Mouse (Mus musculus) erythroblast, embryonic 14.5 days (primary cell): Measurements from ENCODE around the gene Dst. TPM values are rescaled to one million over a fixed set of nuclear protein-coding genes. Genes with fewer than 3 reads are reported as not detected.

Experiments used
- H3K27me3 ChIP-seq: 2 replicates; pipeline ENCODE4 v1.6.1; 2012; ENCODE audit warnings: inconsistent platforms; ENCODE audit not compliant: control insufficient read depth
- H3K36me3 ChIP-seq: 2 replicates; pipeline ENCODE4 v1.6.1; 2012; ENCODE audit warnings: mild to moderate bottlenecking, inconsistent platforms; ENCODE audit not compliant: control insufficient read depth
- H3K4me1 ChIP-seq: 2 replicates; pipeline ENCODE4 v1.6.1; 2012; ENCODE audit warnings: inconsistent platforms; ENCODE audit not compliant: control insufficient read depth
- H3K4me3 ChIP-seq: replicated peaks from 2 replicates; pipeline ENCODE3; 2012; ENCODE audit warnings: moderate library complexity, mild to moderate bottlenecking, inconsistent platforms
- H3K9me3 ChIP-seq: 2 replicates; pipeline ENCODE4 v1.6.1; 2012; ENCODE audit warnings: low read length, inconsistent platforms, mixed read lengths; ENCODE audit not compliant: control insufficient read depth
- GATA1 ChIP-seq: IDR thresholded peaks from 2 replicates; pipeline ENCODE4 v1.6.1; 2012; ENCODE audit warnings: low read length, inconsistent platforms, mixed read lengths
- TAL1 ChIP-seq: IDR thresholded peaks from 3 replicates; pipeline ENCODE4 v1.6.1; 2012; ENCODE audit warnings: low read length, inconsistent platforms, mixed read lengths
- polyA plus RNA-seq: library from polyadenylated mRNA; stranded (reverse); fragments of >175 nt; gene quantifications from 2 replicates; pipeline ENCODE4 v1.2.3, GENCODE M21; 2012

Dst gene
- polyA plus RNA-seq, 1 experiment = 1.5 TPM

DNA sequence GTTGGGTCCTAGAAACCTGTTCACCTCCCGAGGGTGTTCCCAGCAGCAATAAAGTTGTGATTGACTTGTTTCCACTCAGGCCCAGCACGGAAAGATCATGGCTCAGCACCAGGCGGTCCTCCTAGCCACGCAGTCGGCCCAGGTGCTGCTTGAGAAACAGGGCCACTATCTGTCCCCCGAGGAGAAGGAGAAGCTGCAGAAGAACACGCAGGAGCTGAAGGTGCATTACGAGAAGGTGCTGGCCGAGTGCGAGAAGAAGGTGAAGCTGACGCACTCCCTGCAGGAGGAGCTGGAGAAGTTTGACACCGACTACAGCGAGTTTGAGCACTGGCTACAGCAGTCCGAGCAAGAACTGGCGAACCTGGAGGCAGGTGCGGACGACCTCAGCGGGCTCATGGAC lies 292.8 kb downstream of the Dst start:
- Histone ChIP-seq H3K4me3 (no peak overlapping the region), H3K36me3 (no peaks in the 10 kb centered on the region; the same call in 1 of the 2 replicates), H3K9me3 (no peaks in the 10 kb centered on the region), H3K27me3 (no peaks in the 10 kb centered on the region), H3K4me1 (no peaks in the 10 kb centered on the region)
- TF ChIP-seq TAL1 (no peak), GATA1 (no peak)

DNA sequence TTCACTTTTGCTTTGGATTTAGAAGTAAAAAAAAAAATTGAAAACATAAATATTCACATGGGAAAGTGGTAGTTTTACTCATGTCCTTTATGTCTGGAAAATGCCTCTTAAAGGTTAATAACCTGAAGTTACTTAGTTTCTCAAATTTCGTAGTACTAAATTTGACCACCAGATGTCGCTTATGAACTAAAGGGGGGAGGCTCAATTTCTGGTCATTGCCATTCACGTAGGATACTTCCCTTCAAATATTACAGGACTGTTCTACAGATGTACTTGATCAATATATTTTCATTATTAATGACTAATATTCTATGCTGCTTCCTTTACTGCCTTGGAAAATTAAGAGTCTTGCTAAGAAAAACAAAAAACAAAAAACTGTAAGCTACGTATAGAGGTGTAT lies 293.5 kb downstream of the Dst start:
- Histone ChIP-seq H3K27me3 (no peaks in the 10 kb centered on the region), H3K9me3 (no peaks in the 10 kb centered on the region), H3K4me3 (no peak overlapping the region), H3K36me3 (no peaks in the 10 kb centered on the region; the same call in 1 of the 2 replicates), H3K4me1 (no peaks in the 10 kb centered on the region)
- TF ChIP-seq GATA1 (no peak), TAL1 (no peak)

DNA sequence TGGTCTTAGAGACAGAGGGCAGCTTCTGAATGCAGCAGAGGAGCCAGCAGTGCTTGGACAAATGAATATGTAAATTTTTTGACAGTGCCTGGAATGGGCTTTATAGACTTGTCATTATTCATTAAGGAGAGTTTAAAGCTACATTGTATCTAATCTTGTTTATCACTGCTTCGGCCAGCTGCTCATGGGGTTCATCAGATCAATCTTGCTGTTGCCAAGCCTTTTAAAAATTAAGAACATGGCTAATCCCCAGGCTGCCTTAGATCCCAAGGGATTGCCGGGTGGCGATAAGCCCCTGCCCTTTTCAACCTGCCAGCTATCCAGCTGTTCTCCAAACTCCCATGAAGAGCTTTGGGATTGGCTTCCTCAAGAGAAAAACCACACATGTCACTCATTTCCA lies 303.7 kb downstream of the Dst start:
- Histone ChIP-seq H3K4me3 (no peak overlapping the region), H3K27me3 (no peaks in the 10 kb centered on the region), H3K4me1 (no peaks in the 10 kb centered on the region), H3K36me3 (no peaks in the 10 kb centered on the region; the same call in 1 of the 2 replicates), H3K9me3 (no peaks in the 10 kb centered on the region)
- TF ChIP-seq GATA1 (no peak), TAL1 (no peak)

DNA sequence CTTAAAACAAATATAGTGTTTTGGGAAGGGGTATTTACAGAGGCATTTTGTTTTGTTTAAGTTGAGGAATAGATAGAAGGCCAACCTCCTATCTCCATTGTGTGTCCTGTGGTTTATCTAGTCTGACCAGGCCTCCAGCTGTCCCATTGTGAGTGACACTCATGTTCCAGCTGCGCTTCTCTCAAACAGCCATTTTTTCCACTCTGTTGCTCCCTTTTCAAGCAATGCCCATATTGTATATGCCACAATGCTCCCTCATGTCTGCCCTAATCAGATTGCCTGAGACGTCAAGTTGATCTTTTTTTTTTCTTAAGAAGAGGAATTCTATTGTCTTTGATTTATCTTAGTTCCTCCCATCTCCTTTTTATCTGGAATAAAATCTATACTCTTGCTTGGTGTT lies 308.4 kb downstream of the Dst start:
- no peaks in the 10 kb centered on the region for H3K4me1 ChIP-seq
- no peaks in the 10 kb centered on the region for H3K9me3 ChIP-seq
- H3K36me3 ChIP-seq = peaks cover 4% of the 10 kb centered on the region; the same call in 1 of the 2 replicates
- H3K4me3 ChIP-seq = no peak overlapping the region
- H3K27me3 ChIP-seq = no peaks in the 10 kb centered on the region
- TF ChIP-seq GATA1 = no peak
- no peak for TF ChIP-seq TAL1

DNA sequence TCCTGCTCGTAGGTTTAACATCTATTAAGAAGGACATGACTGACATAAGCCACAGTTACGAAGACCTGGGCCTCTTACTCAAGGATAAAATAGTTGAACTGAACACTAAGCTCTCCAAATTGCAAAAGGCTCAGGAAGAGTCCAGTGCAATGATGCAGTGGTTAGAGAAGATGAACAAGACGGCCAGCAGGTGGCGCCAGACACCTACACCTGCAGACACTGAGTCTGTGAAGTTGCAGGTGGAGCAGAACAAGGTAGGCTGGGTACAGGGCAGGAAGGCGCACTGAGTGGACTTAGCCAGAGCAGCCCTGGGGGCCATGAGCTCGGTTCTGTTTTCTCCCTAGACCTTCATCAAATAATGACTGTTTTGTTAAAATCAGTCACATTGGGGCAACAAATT lies 310.3 kb downstream of the Dst start:
- H3K36me3 ChIP-seq = peaks cover 4% of the 10 kb centered on the region; the same call in 1 of the 2 replicates
- H3K4me3 ChIP-seq = no peak overlapping the region
- no peaks in the 10 kb centered on the region for H3K27me3 ChIP-seq
- no peaks in the 10 kb centered on the region for H3K4me1 ChIP-seq
- no peak for TF ChIP-seq GATA1
- TF ChIP-seq TAL1 = no peak
- H3K9me3 ChIP-seq = no peaks in the 10 kb centered on the region

DNA sequence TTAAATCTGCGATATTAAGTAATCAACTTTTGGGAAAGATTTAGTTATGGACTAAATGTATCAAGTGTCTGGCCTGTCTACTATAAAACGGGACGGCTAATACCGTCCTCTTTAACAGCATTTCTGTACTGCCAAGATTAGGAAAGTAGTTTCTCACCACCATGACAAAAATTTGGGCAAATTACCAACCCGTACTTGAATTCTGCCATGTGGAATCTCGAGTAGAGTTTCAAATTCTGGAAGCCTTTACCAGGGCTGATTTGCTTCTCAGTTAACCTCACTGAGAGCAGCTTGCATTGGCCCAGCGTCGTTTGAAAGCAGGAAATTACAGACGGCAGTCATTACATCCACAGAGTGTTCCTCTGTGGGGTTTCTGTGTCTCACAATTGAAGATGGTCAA lies 310.8 kb downstream of the Dst start:
- no peak for TF ChIP-seq TAL1
- Histone ChIP-seq H3K4me1 (no peaks in the 10 kb centered on the region), H3K4me3 (no peak overlapping the region)

DNA sequence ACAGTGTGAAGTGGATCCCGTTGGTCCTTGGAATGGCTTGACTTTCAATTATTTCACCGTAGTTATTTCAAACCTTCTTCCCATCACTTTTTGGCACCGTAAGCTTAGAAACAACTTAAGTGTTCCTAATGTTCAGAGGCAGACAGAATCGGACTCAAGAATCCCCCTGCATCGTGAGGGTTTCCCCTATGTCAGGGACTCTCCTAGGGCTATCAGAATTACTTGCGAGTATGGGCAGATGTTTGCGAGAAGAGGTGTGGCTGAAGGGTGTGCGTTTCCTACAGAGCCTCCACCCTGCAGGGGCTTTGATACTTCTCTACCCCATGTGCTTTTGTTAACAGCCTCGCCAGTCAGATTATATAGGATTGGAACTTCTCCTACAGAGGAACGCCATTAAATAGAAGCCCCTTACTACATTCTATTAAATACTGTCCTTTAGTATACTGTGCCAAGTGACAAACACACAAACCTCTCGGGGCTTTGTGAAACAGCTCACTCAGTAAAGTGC lies 312.1 kb downstream of the Dst start:
- H3K36me3 ChIP-seq = peaks cover 4% of the 10 kb centered on the region; the same call in 1 of the 2 replicates
- no peaks in the 10 kb centered on the region for H3K27me3 ChIP-seq
- no peaks in the 10 kb centered on the region for H3K9me3 ChIP-seq
- H3K4me1 ChIP-seq = no peaks in the 10 kb centered on the region
- H3K4me3 ChIP-seq = no peak overlapping the region
- TF ChIP-seq TAL1 = no peak
- TF ChIP-seq GATA1 = no peak

More for the DNA sequence above, 310.8 kb downstream of the Dst start:
- Histone ChIP-seq H3K9me3 (no peaks in the 10 kb centered on the region), H3K27me3 (no peaks in the 10 kb centered on the region), H3K36me3 (peaks cover 4% of the 10 kb centered on the region; the same call in 1 of the 2 replicates)

DNA sequence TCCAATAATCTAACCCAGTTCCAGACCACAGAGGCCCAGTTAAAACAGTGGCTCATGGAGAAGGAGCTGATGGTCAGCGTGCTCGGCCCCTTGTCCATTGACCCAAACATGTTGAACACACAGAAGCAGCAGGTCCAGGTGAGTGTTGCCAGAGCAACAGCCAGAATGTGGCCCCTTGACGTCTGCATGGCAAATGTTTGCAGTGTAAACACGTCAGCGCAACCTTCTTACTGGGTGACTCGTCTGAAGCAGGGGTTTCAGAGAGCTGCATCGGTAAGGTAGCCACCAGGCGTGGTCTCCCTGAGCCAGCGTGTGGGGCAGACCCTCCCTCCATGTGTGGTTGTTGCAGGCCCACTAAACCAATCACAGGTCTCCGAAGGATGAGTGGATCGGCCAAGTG lies 315.8 kb downstream of the Dst start:
- Histone ChIP-seq H3K36me3 (peaks cover 4% of the 10 kb centered on the region; the same call in 1 of the 2 replicates), H3K27me3 (no peaks in the 10 kb centered on the region), H3K4me1 (no peaks in the 10 kb centered on the region), H3K4me3 (no peak overlapping the region), H3K9me3 (no peaks in the 10 kb centered on the region)
- no peak for TF ChIP-seq TAL1
- no peak for TF ChIP-seq GATA1

DNA sequence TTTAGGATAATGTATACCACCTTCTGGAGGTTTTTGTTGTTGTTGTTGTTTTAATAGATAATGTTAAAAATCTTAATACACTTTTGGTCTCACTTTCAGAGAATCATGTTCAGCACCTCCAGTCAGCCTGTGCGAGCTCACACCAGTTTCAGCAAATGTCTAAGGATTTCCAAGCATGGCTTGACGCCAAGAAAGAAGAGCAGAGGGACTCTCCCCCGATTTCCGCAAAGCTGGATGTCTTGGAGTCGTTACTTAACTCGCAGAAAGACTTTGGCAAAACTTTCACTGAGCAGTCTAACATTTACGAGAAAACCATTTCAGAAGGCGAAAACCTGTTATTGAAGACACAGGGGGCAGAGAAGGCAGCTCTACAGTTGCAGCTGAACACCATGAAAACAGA lies 319.7 kb downstream of the Dst start:
- Histone ChIP-seq H3K4me1 (no peaks in the 10 kb centered on the region), H3K27me3 (no peaks in the 10 kb centered on the region), H3K4me3 (no peak overlapping the region), H3K36me3 (no peaks in the 10 kb centered on the region; the same call in 1 of the 2 replicates), H3K9me3 (no peaks in the 10 kb centered on the region)
- TF ChIP-seq GATA1 = no peak
- no peak for TF ChIP-seq TAL1

DNA sequence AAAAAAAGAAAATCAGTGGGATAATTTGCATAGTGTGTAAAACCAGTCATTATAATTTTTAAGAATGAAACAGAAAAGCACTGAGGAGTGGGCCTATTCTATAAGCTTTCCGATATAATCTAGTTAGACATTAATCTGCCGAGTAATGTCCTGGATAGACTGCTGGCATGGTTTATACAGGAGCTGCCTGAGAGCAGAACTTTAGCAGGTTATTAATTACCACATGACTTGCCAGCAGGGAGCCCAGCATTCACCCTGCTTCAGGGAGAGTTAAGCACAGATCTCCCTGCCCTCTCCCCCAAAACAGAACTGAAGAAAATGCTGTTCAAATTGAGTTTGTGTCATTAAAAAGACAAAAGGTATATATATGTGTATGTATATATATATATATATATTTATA lies 323.0 kb downstream of the Dst start:
- H3K9me3 ChIP-seq = no peaks in the 10 kb centered on the region
- H3K36me3 ChIP-seq = no peaks in the 10 kb centered on the region; the same call in 1 of the 2 replicates
- H3K4me3 ChIP-seq = no peak overlapping the region
- peaks cover under 1% of the 10 kb centered on the region for H3K27me3 ChIP-seq
- no peak for TF ChIP-seq GATA1
- no peak for TF ChIP-seq TAL1
- H3K4me1 ChIP-seq = peaks cover under 1% of the 10 kb centered on the region
